Comparison of ENCODE assay signal across 13 mouse cellular contexts in the genomic region with DNA sequence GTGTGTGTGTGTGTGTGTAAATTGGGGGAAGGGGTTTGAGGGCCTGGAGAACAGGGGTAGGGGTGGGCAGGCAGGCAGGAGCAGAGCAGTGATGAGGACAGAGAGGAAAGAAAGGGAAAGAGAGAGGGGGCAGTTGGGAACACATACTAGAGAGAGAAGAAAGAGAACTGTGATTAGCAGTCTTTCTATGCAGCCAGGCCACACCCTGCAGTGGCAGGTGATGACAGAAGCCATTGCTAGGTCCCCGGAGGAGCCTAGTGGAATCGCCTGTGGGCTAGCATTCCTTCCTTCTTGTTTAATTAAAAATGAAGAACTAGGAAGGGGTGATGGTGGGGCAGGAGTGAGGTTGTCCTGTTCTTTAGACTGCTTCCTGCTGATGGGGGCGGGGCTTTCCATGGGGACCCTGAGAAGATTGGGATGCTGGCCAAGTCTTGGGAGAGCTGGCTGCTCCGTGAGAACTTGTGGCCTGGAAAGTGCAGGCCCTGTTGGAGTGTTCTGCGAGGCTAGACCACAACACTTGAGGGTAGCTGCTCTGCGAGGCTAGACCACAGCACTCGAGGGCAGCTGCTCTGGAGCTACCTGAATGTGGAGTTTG. TPM values are rescaled to one million over a fixed set of nuclear protein-coding genes. Genes with fewer than 3 reads are reported as not detected.
DNase-seq lines count a peak whose midpoint lies in the region; ATAC-seq and TF ChIP-seq lines count a peak whose summit lies in the region.
"Had no signal": no experiment of that assay in that cellular context is flagged by ENCODE, and none has a peak within 500 bp of the region (broad histone marks: within the 10 kb centered on the region; RNA-seq: fewer than 3 reads in every experiment).

No protein-coding gene starts in this region.

- no peak for TF ChIP-seq CTCF in intestine, postnatal 0 days (IDR thresholded peaks at IDR 0.05; ENCODE audit: low read depth)
- TF ChIP-seq CTCF in lung, postnatal 0 days (IDR thresholded peaks at IDR 0.05), result no peak
- TF ChIP-seq CTCF in stomach, postnatal 0 days (IDR thresholded peaks at IDR 0.05; ENCODE audit: low read depth), result no peak

- no peak overlapping the region for H3K4me2 ChIP-seq in intestine, embryonic 14.5 days (ENCODE audit: low read length)
- no peak overlapping the region for H3K4me2 ChIP-seq in intestine, postnatal 0 days (replicated peaks; ENCODE audit: low read depth)
- no peak overlapping the region for H3K4me2 ChIP-seq in lung, postnatal 0 days (replicated peaks; ENCODE audit: low read depth, low read length)
- no peak overlapping the region for H3K4me2 ChIP-seq in stomach, embryonic 16.5 days (ENCODE audit: low read depth, low read length)
- no peak overlapping the region for H3K4me2 ChIP-seq in stomach, postnatal 0 days (replicated peaks; ENCODE audit: low read depth)
- no peak overlapping the region for H3K4me2 ChIP-seq in neural tube, embryonic 14.5 days (ENCODE audit: low read depth, low read length)
- no peak overlapping the region for H3K4me2 ChIP-seq in hindbrain, embryonic 13.5 days
- H3K4me2 ChIP-seq: limb, embryonic 13.5 days; stomach, embryonic 15.5 days had no signal

- no peaks in the 10 kb centered on the region for H3K9me3 ChIP-seq in intestine, embryonic 14.5 days (ENCODE audit: control insufficient read depth, low read length)
- H3K9me3 ChIP-seq in intestine, postnatal 0 days (ENCODE audit: control insufficient read depth), result no peaks in the 10 kb centered on the region
- no peaks in the 10 kb centered on the region for H3K9me3 ChIP-seq in lung, postnatal 0 days (ENCODE audit: low read length)
- no peaks in the 10 kb centered on the region for H3K9me3 ChIP-seq in stomach, embryonic 16.5 days (replicated peaks; ENCODE audit: control insufficient read depth, low read length)
- H3K9me3 ChIP-seq in stomach, postnatal 0 days (ENCODE audit: control insufficient read depth, low read length), result no peaks in the 10 kb centered on the region
- no peaks in the 10 kb centered on the region for H3K9me3 ChIP-seq in neural tube, embryonic 14.5 days (ENCODE audit: control insufficient read depth, low read length)
- H3K9me3 ChIP-seq in hindbrain, embryonic 13.5 days, result no peaks in the 10 kb centered on the region
- H3K9me3 ChIP-seq: limb, embryonic 13.5 days; stomach, embryonic 15.5 days had no signal

- WGBS in intestine, embryonic 14.5 days, result 67% methylated on average over 7 of the region's 7 CpGs
- 67% methylated on average over 7 of the region's 7 CpGs for WGBS in intestine, postnatal 0 days
- 38% methylated on average over 7 of the region's 7 CpGs for WGBS in lung, postnatal 0 days
- WGBS in stomach, embryonic 16.5 days, result 68% methylated on average over 7 of the region's 7 CpGs
- 55% methylated on average over 7 of the region's 7 CpGs for WGBS in stomach, postnatal 0 days
- WGBS in neural tube, embryonic 14.5 days, result 74% methylated on average over 7 of the region's 7 CpGs
- 67% methylated on average over 7 of the region's 7 CpGs for WGBS in hindbrain, embryonic 13.5 days

- no peaks in the 10 kb centered on the region for H3K27me3 ChIP-seq in intestine, embryonic 14.5 days (replicated peaks; ENCODE audit: control insufficient read depth, insufficient read depth, low read length)
- H3K27me3 ChIP-seq in intestine, postnatal 0 days (replicated peaks; ENCODE audit: control insufficient read depth, insufficient read depth, low read length), result no peaks in the 10 kb centered on the region
- H3K27me3 ChIP-seq in lung, postnatal 0 days (replicated peaks; ENCODE audit: insufficient read depth, low read length), result no peaks in the 10 kb centered on the region
- no peaks in the 10 kb centered on the region for H3K27me3 ChIP-seq in stomach, embryonic 16.5 days (ENCODE audit: control insufficient read depth, insufficient read depth, low read length)
- H3K27me3 ChIP-seq in stomach, postnatal 0 days (ENCODE audit: control insufficient read depth, insufficient read depth, low read length), result no peaks in the 10 kb centered on the region
- no peaks in the 10 kb centered on the region for H3K27me3 ChIP-seq in neural tube, embryonic 14.5 days (ENCODE audit: control insufficient read depth, insufficient read depth, low read length)
- H3K27me3 ChIP-seq in hindbrain, embryonic 13.5 days, result no peaks in the 10 kb centered on the region
- H3K27me3 ChIP-seq: limb, embryonic 13.5 days; stomach, embryonic 15.5 days had no signal

- H3K4me3 ChIP-seq in intestine, embryonic 14.5 days (ENCODE audit: low read depth, low read length), result no peak overlapping the region
- H3K4me3 ChIP-seq in intestine, postnatal 0 days (ENCODE audit: low read depth, low read length), result no peak overlapping the region
- H3K4me3 ChIP-seq in lung, postnatal 0 days (ENCODE audit: low read depth, low read length), result no peak overlapping the region
- H3K4me3 ChIP-seq in stomach, embryonic 16.5 days (replicated peaks; ENCODE audit: low read length), result no peak overlapping the region
- no peak overlapping the region for H3K4me3 ChIP-seq in stomach, postnatal 0 days (ENCODE audit: low read depth, low read length)
- H3K4me3 ChIP-seq in neural tube, embryonic 14.5 days (ENCODE audit: low read depth, low read length), result no peak overlapping the region
- no peak overlapping the region for H3K4me3 ChIP-seq in hindbrain, embryonic 13.5 days
- H3K4me3 ChIP-seq: limb, embryonic 13.5 days; stomach, embryonic 15.5 days had no signal

- no peak overlapping the region for H3K9ac ChIP-seq in intestine, embryonic 14.5 days (ENCODE audit: low read length)
- no peak overlapping the region; the same call in 1 of the 2 replicates for H3K9ac ChIP-seq in intestine, postnatal 0 days (ENCODE audit: low read depth, low read length)
- no peak overlapping the region for H3K9ac ChIP-seq in lung, postnatal 0 days (replicated peaks; ENCODE audit: low read depth)
- H3K9ac ChIP-seq in stomach, embryonic 16.5 days (ENCODE audit: low read length), result no peak overlapping the region
- no peak overlapping the region for H3K9ac ChIP-seq in stomach, postnatal 0 days (ENCODE audit: low read length)
- H3K9ac ChIP-seq in neural tube, embryonic 14.5 days (replicated peaks; ENCODE audit: low read depth, low read length), result no peak overlapping the region
- no peak overlapping the region for H3K9ac ChIP-seq in hindbrain, embryonic 13.5 days
- H3K9ac ChIP-seq: limb, embryonic 13.5 days; stomach, embryonic 15.5 days had no signal

- no peak for TF ChIP-seq EP300 in lung, postnatal 0 days (IDR thresholded peaks at IDR 0.05)
- TF ChIP-seq EP300 in stomach, postnatal 0 days (optimal IDR thresholded peaks at IDR 0.05), result no peak

- peak; percentile 21 for ATAC-seq in intestine, embryonic 14.5 days (replicated peaks; ENCODE audit: low FRiP score, low TSS enrichment, low read depth)
- no peak for ATAC-seq in intestine, postnatal 0 days
- peak; percentile 24; the same call in 1 of the 2 replicates for ATAC-seq in lung, postnatal 0 days
- ATAC-seq in stomach, embryonic 16.5 days (ENCODE audit: insufficient read depth, low FRiP score), result 0 out of 2 replicates have a peak, but pooled peaks have one; percentile 17
- no peak; the same call in 1 of the 2 replicates for ATAC-seq in stomach, postnatal 0 days (ENCODE audit: low FRiP score, low TSS enrichment)
- ATAC-seq in neural tube, embryonic 14.5 days (ENCODE audit: low read depth), result peak; percentile 57; the same call in 1 of the 2 replicates
- no peak for ATAC-seq in hindbrain, embryonic 13.5 days (ENCODE audit: low FRiP score)

- no peak overlapping the region for H3K27ac ChIP-seq in intestine, embryonic 14.5 days (ENCODE audit: low read depth)
- no peak overlapping the region for H3K27ac ChIP-seq in intestine, postnatal 0 days (ENCODE audit: low read depth, low read length)
- no peak overlapping the region for H3K27ac ChIP-seq in lung, postnatal 0 days (ENCODE audit: low read length)
- H3K27ac ChIP-seq in stomach, embryonic 16.5 days (ENCODE audit: low read length), result no peak overlapping the region
- H3K27ac ChIP-seq in stomach, postnatal 0 days (replicated peaks), result no peak overlapping the region
- H3K27ac ChIP-seq in neural tube, embryonic 14.5 days (ENCODE audit: low read depth, low read length), result no peak overlapping the region
- no peak overlapping the region for H3K27ac ChIP-seq in hindbrain, embryonic 13.5 days
- H3K27ac ChIP-seq: limb, embryonic 13.5 days; stomach, embryonic 15.5 days had no signal

- H3K36me3 ChIP-seq in intestine, embryonic 14.5 days (ENCODE audit: control insufficient read depth, insufficient read depth, low read length), result peaks cover 45% of the 10 kb centered on the region
- H3K36me3 ChIP-seq in intestine, postnatal 0 days (ENCODE audit: control insufficient read depth, insufficient read depth), result peaks cover 62% of the 10 kb centered on the region
- H3K36me3 ChIP-seq in lung, postnatal 0 days (ENCODE audit: insufficient read depth, low read length), result 0 out of 2 replicates have a peak, but pooled peaks cover 10% of the 10 kb centered on the region
- H3K36me3 ChIP-seq in stomach, embryonic 16.5 days (ENCODE audit: control insufficient read depth, insufficient read depth, low read length), result peaks cover 7% of the 10 kb centered on the region; the same call in 1 of the 2 replicates
- H3K36me3 ChIP-seq in stomach, postnatal 0 days (ENCODE audit: control insufficient read depth, insufficient read depth, low read length), result peaks cover 13% of the 10 kb centered on the region; the same call in 1 of the 2 replicates
- peaks cover 13% of the 10 kb centered on the region; the same call in 1 of the 2 replicates for H3K36me3 ChIP-seq in neural tube, embryonic 14.5 days (ENCODE audit: control insufficient read depth, insufficient read depth, low read length)
- H3K36me3 ChIP-seq in hindbrain, embryonic 13.5 days, result peaks cover 62% of the 10 kb centered on the region

- no peaks in the 10 kb centered on the region for H3K4me1 ChIP-seq in intestine, embryonic 14.5 days (replicated peaks; ENCODE audit: control insufficient read depth, insufficient read depth, low read length)
- H3K4me1 ChIP-seq in intestine, postnatal 0 days (replicated peaks; ENCODE audit: control insufficient read depth, insufficient read depth, low read length), result no peaks in the 10 kb centered on the region
- no peaks in the 10 kb centered on the region for H3K4me1 ChIP-seq in lung, postnatal 0 days (ENCODE audit: insufficient read depth, low read depth, low read length)
- H3K4me1 ChIP-seq in stomach, embryonic 16.5 days (ENCODE audit: control insufficient read depth, insufficient read depth, low read length), result no peaks in the 10 kb centered on the region
- no peaks in the 10 kb centered on the region for H3K4me1 ChIP-seq in stomach, postnatal 0 days (replicated peaks; ENCODE audit: control insufficient read depth, insufficient read depth)
- no peaks in the 10 kb centered on the region for H3K4me1 ChIP-seq in neural tube, embryonic 14.5 days (ENCODE audit: control insufficient read depth, insufficient read depth, low read length)
- peaks cover 4% of the 10 kb centered on the region for H3K4me1 ChIP-seq in hindbrain, embryonic 13.5 days (replicated peaks)
- H3K4me1 ChIP-seq: stomach, embryonic 15.5 days had no signal

- DNase-seq in intestine, embryonic 14.5 days (ENCODE audit: low spot score), result no peak
- DNase-seq in lung, postnatal 0 days (ENCODE audit: low spot score), result no peak
- no peak for DNase-seq in lung, postnatal 36 days
- no peak for DNase-seq in stomach, postnatal 0 days (ENCODE audit: low spot score)
- DNase-seq: cerebellum, adult 11-12 months; lung, postnatal 4 days; thymus, postnatal 25 days had no signal

RNA-seq across cellular contexts. Expression of gene Ssx2ip, which starts 20.0 kb away (rescaled TPM):
- polyA plus RNA-seq in intestine, embryonic 14.5 days (2014; fragmentation: Nextera tagmentation; extraction: Ambion mirVana), result 36.3 and 38.1 TPM in 2 replicates
- polyA plus RNA-seq in intestine, postnatal 0 days (2015; fragmentation: Nextera tagmentation; extraction: Ambion mirVana), result 31.1 TPM in 2 replicates
- polyA plus RNA-seq in lung, postnatal 0 days (2015; fragmentation: Nextera tagmentation; extraction: Ambion mirVana), result 21.8 and 25.0 TPM in 2 replicates
- polyA plus RNA-seq in stomach, embryonic 16.5 days (2015; fragmentation: Nextera tagmentation; extraction: Ambion mirVana), result 27.3 and 27.7 TPM in 2 replicates
- polyA plus RNA-seq in stomach, postnatal 0 days (2015; fragmentation: Nextera tagmentation; extraction: Ambion mirVana), result 12.9 and 14.1 TPM in 2 replicates
- 14.8 and 18.1 TPM in 2 replicates for polyA plus RNA-seq in neural tube, embryonic 14.5 days (2014; fragmentation: Nextera tagmentation; extraction: Ambion mirVana)
- 13.3 and 14.4 TPM in 2 replicates for polyA plus RNA-seq in hindbrain, embryonic 13.5 days (2015; fragmentation: Nextera tagmentation; extraction: Ambion mirVana)

RNA-seq across cellular contexts. Expression of gene Ctbs, which starts 25.2 kb away (rescaled TPM):
- 12.1 and 12.8 TPM in 2 replicates for polyA plus RNA-seq in intestine, embryonic 14.5 days (2014; fragmentation: Nextera tagmentation; extraction: Ambion mirVana)
- 8.1 and 8.3 TPM in 2 replicates for polyA plus RNA-seq in intestine, postnatal 0 days (2015; fragmentation: Nextera tagmentation; extraction: Ambion mirVana)
- 14.8 and 15.9 TPM in 2 replicates for polyA plus RNA-seq in lung, postnatal 0 days (2015; fragmentation: Nextera tagmentation; extraction: Ambion mirVana)
- polyA plus RNA-seq in stomach, embryonic 16.5 days (2015; fragmentation: Nextera tagmentation; extraction: Ambion mirVana), result 11.5 and 12.7 TPM in 2 replicates
- 7.9 and 8.7 TPM in 2 replicates for polyA plus RNA-seq in stomach, postnatal 0 days (2015; fragmentation: Nextera tagmentation; extraction: Ambion mirVana)
- polyA plus RNA-seq in neural tube, embryonic 14.5 days (2014; fragmentation: Nextera tagmentation; extraction: Ambion mirVana), result 5.3 and 6.6 TPM in 2 replicates
- polyA plus RNA-seq in hindbrain, embryonic 13.5 days (2015; fragmentation: Nextera tagmentation; extraction: Ambion mirVana), result 4.6 and 5.1 TPM in 2 replicates

Comparison
In these comparisons a context has a peak if more than half of its experiments do, and no peak if none do; other contexts are left out.
1. ATAC-seq: peak in intestine, embryonic 14.5 days (single experiment), lung, postnatal 0 days (single experiment), stomach, embryonic 16.5 days (single experiment) and neural tube, embryonic 14.5 days (single experiment); none in intestine, postnatal 0 days (single experiment), stomach, postnatal 0 days (single experiment) and hindbrain, embryonic 13.5 days (single experiment).